Mouse (Mus musculus): ENCODE data around the gene Lhfpl5.
A peak's percentile ranks its signal among the peaks of the same experiment; 100 is the strongest.
"Not testable (repeated sequence)": the region's sequence is repeated elsewhere in the genome, so short reads cannot be mapped to it uniquely, and the experiment has no call there.

The Lhfpl5 gene

DNA sequence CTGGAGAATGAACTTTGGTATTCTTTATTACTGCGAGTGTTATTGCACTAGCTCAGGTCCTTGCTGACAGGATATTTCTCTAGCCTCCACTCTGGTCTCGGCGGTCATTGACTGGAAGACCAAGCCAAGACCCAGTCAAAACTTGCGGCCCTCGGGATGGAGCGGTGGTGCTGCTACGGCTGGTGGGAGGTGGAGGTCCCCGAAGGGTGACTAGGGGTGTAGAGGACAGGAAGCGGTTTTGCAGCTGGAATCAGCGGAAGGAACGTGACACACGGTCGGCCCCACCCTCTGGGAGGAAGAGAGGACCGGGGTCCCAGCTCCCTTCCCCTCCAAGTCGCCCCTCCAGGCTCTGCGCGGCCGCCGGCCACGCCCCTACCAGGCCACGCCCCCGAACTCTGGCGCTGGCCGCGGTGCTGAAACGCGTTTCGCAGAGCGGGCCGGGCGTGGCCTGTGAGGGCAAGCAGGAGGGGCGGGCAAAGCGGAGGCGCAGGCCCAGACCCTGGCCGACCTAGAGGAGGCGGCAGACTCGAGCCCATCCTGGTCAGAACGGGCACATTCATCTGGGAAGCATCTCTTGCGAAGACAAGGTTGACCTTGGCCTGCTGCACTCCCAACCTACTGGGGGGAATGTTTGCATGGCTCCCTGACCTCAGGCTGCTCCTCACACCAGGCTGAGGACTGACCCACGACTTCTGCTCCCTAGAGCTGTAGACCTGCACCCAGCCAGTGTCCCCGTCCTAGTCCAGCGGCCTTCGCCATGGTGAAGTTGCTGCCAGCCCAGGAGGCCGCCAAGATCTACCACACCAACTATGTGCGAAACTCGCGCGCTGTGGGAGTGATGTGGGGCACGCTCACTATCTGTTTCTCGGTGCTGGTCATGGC is at the start of gene Lhfpl5:
Lhfpl5 (plus strand) TSS at position 398 of the 882 bp plus-strand sequence.
- peak; percentile 64 for DNase-seq (ENCODE audit: low read depth, low spot score)

DNA sequence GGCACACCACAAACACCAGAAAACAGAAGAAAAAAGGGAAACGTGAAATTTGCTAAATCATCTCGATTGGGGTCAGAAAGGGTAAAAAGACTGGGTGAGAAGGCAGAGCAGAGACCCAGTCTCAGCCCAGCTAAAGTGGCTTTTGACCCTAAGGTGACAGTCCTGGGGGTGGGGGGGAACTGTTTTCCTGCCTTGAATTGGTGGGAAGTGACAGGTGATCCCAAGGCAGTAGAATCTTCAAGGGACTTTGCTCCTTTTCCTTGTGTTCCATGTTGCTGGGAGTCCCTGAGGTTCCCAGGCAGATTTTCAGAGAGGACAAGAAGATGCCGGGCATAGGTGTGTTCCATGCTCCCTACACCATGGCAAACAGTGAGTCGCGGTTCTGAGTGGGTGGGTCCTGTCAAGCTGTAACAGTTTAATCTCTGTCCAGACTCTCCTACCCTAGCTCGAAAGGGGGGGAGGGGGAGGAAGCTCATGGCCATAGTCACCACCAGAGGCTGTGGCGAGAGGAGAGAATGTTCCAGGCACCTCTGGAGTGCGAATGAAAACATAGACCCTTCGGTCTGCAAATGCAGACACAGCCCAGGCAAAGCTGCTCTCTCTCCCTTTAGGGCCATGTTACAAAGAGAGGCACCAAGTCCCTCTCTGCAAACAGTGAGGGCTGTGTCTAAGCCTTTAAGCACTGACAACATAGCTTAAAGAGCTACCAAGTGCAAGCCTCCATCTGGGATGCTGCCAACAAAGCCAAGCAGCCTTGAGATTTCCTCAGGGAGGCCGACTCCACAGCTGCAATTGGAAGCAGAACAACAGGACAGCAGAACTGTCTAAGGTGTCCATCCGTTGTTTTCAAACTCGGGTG is 48.0 kb upstream of the Lhfpl5 start:
- DNase-seq (ENCODE audit: low read depth, low spot score), result no peak

DNA sequence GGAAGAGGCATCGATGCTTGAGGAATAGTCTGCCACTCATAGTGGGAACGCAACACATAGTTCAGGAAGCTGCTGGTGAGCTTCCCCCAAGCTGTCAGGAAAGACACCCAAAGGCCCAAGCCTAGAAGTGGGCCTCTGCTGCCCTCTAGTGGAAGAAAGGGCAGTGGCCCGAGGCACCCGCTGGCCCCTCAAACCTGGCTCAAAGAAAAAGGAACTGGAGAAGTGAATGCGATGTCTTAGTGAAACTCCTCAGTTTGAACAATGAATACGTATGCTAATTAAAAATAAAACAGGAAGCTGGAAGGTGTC is 47.4 kb upstream of the Lhfpl5 start:
- peak; percentile 76 for DNase-seq (ENCODE audit: low read depth, low spot score)

DNA sequence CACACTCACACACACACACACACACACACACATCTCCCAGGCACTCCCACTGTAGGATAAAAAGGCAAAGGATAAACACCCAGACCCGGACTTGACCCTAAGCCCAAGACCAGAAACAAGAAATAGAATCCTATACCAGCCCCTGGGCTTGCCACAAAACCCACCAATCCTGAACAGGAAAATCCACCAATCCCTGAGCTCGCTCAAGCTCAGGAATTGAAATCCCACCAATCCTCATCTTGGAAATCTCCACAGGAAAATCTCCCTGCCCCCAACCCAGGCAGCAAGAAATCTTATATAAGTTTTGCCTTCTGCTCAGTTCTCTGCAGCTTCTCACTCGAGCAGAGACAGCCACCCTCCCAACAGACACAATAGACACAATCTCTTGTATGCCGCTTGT is 46.3 kb upstream of the Lhfpl5 start:
- DNase-seq (ENCODE audit: low read depth, low spot score), result no peak

DNA sequence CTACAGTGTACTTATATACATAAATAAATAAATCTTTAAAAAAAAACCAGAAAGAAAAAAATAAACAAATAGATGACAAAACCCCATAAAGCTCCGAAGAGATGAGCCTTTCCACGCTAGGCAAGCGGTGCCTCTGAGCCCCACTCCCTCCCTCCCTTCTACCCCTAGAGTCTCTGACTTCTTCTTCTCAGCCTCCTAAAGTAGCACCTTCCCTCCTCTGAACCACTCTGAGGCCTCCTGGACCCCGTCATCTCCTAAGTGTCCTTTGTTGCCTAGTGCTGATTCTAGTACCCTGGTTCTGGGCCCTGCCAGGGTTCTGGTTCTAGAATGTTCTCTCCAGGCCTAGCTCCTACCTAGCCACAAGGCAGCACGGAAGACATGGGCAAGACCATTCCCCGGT is 44.9 kb upstream of the Lhfpl5 start, which contains the start of gene Armc12:
Armc12 (plus strand) TSS at position 301 of the 400 bp plus-strand sequence.
- DNase-seq (ENCODE audit: low read depth, low spot score), result no peak

DNA sequence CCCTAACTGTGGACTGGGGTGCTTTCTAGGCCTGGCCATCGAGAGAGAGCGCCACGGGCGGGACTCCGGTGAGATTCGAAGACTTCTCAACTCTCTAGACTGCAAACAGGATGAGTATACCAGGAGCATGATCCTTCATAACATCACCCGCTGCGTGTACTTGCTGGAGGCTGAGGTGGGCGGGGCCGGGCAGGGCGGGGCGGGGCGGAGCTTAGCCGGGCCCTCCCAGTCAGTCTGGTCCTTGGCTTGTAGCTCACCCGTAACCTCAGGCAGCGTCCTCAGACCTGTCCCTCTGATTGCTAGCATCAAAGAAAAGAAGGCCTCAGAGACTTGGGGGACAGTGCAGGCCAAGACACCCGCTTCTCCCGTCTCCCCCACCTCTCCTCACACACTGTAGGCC is 43.5 kb upstream of the Lhfpl5 start:
- no peak for DNase-seq (ENCODE audit: low read depth, low spot score)

DNA sequence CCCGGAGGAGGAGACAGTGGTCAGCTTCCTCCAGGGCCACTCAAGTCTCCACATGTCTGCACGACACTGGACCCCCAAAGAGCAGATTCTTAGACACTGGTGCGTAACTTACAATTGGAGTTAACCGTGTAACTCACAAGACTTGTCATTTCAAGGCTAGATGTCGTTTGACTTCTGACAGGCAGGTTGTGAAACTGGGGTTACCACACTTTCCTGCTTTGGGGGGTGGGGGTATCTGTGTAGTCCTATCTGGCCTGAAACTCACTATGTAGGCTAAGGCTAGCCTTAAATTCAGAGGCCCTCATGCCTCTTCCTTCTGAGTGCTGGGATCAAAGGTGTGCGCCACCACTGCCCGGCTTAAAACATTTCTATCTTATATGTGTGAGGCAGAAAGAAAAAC is 42.9 kb upstream of the Lhfpl5 start:
- DNase-seq (ENCODE audit: low read depth, low spot score), result no peak

DNA sequence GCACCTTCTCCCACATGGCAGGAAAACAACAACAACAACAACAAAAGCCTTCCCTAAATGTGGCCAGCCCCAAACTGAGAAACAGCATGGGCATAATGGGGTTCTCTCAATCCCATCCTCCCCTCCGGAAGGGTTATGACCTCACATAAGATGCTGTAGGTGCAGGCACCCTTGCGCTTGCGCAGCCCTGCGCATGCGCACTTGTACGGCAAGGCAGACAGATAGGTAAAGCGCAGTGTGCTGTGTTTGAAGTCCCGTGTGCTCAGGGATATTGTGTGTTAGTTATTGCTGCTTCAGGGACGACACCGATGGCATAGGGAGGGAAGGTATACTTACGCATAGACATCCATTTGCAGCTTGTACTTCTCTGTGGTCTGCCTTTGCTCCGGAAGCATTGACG is 42.1 kb upstream of the Lhfpl5 start:
- no peak for DNase-seq (ENCODE audit: low read depth, low spot score)

DNA sequence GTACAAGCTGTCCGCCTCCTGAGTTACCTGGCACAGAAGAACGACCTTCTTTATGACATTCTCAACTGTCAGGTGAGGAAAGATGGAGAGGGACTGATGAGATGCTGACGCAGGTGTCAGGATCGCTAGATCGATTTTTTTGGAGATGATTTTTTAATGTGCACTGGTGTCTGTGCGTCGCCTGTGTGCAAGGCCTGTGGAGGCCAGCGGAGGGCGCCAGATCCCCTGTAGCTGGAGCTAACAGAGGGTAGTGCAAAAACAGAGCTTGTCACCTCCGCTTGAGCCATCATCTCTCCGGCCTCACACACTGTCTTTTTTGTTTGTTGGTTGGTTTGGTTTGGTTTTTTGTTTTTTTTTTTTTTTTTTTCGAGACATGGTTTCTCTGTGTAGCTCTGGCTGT is 37.6 kb upstream of the Lhfpl5 start:
- DNase-seq (ENCODE audit: low read depth, low spot score), result no peak

DNA sequence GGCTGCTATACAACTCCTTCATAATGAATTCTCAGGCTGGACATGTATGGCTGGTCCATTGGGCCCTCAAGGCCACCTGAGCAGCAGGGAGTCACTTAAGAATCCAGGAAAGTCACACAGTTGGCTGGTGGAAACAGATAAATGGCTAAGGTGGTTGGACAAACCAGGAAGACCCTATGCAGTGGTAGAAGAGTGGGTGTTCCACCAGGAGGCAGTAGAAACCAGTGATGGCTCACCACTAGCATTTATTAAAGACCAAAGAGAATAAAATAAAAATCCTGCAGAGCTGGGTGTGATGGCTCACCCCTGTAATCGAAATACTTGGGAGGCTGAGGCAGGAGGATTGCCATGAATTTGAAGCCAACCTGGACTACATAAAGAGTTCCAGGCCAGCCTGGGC is 28.5 kb upstream of the Lhfpl5 start:
- no peak for DNase-seq (ENCODE audit: low read depth, low spot score)

DNA sequence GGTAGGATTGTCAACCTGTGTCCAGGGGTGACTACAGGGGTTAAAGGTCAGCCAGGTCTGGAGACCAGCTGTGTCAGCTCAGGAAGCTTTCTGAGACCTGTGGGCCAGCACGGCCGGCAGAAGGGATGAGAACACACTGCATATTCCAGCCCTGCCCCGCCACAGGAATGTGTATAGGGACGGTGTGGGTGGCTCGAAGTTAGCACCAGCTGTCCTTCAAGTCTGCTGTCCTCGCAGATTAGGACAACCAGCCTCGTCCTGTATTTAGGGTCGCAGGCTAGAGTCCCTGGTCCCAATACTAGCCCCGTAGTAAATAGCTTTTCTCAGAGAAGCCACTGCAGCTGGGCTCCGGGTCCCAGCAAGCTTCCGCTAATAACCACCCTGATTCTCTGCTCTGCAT is 26.9 kb upstream of the Lhfpl5 start:
- DNase-seq (ENCODE audit: low read depth, low spot score), result no peak

DNA sequence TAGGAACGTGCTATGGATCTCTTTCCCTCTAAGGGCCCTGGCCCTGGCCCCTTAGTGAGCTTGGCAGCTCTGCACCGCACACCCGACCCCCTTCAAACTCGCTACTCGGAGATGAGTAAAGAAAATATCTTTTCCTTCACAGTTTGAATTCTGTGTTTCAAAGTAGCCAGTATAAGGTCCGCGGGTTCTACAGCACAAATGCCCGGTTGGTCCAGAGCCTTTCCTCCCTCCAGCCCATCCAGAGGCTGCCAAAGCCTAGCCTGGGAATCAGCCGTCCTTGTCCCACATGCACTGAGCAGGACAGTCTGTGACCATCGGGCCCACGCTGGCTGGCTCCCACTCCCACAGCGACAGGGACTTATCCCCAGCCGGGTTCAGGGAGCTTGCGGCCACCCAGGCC is 26.3 kb upstream of the Lhfpl5 start, which contains the start of gene Clpsl2:
Clpsl2 (plus strand) TSS at position 301 of the 400 bp plus-strand sequence.
- DNase-seq (ENCODE audit: low read depth, low spot score), result no peak

DNA sequence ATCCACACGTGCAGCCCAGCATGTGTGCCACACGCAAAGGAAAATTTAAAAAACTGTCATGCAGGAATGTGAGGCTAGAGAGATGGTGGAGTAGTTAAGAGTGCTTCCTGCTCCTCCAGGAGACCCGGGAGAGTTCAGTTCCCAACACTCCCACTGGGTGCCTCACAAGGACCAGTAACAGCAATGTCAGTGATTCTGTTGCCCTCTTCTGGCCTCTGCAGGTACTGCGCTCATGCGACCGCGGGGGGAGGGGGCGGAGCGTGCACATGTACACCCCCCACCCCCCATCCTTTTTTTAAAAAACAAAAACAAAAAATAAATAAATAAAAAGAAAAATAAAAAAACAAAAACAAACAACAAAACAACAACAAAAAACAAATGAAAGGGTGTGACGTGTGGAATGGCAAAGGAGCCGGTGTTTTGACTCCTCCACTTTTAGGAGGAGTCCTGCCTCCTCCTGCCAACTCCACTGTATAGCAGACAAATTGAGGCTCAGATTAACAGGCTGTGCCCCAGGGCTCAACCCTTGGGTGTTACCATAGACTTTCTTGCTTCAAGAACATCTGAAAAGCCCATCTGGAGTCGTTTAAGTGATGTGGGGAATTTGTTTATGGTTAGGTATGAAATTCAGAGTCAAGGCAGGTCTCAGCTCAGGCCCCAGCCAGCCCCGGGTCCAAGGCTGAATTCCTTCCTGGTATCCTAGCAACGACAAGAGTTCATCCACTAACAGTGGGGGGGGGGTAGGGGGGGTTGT is 22.2 kb upstream of the Lhfpl5 start:
- DNase-seq (ENCODE audit: low read depth, low spot score), result peak; percentile 76

DNA sequence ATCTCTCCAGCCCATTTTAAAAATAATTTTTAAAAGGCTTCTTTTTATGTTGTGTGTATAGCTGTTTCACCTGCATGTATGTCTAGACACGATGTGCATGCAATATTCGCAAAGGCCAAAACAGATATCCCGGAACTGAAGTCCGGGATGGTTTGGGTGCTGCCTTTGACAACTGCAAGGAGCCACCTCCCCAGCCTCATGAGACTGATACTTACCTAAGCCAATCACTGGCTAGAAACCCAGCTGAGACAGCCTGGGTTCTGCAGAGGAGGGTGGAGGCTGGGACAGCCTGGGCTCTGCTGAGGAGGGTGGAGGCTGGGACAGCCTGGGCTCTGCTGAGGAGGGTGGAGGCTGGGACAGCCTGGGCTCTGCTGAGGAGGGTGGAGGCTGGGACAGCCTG is 21.4 kb upstream of the Lhfpl5 start:
- not testable (repeated sequence) for DNase-seq (ENCODE audit: low read depth, low spot score)

DNA sequence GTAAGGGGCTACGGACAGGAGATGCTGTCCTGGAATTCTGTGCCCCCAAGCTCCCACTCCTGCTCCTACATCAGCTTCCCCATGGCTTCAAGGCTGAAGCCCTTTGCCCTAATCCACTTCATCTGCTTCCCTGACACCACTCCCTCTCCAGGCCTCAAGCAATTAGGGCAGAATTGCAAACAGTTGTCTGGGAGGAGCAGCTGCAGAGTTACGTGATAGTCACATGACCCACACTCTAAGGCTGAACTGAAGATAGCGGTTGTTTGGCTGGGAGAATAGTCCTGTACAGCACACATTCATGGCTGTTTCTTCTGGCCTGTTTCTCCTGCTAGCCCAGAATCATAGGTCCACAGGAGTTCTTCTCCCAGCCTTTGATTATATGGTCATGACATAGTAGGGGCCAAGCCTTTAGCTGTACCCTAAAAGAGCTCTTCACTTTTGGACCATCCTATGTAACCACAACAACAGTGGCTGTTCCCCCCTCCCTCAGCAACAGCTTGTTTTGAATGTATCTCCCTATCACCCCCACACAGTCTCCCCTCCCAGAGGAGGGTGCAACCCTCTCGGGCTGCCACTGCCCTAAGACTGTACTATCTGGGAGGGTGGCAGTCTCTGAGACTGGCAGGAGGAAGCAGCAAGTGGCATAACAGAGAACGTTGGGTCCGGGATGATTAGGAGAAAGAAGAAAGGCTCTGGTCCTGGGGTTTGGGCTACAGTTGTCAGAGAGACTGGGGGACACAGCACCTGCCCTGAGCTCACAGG is 18.6 kb upstream of the Lhfpl5 start:
- no peak for DNase-seq (ENCODE audit: low read depth, low spot score)

DNA sequence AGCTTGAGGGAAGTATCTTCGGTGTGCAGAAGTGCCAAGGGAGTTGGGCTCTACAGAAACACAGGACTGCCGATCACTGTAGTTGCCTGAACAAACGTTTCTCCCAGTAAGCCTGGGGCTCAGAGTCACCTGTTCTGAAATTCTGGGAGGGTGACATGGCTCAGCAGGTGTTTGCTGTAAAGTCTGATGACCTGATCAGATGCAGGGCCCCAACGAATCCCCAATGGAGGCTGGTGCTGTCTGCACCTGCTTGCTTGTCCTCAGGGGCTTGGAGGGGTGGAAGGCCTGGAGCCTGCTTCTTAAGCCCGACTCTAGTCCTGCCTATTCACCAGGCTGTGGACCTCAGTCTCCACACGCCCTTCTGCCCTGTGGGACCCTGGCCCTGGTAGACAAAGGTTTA is 17.7 kb upstream of the Lhfpl5 start:
- no peak for DNase-seq (ENCODE audit: low read depth, low spot score)

DNA sequence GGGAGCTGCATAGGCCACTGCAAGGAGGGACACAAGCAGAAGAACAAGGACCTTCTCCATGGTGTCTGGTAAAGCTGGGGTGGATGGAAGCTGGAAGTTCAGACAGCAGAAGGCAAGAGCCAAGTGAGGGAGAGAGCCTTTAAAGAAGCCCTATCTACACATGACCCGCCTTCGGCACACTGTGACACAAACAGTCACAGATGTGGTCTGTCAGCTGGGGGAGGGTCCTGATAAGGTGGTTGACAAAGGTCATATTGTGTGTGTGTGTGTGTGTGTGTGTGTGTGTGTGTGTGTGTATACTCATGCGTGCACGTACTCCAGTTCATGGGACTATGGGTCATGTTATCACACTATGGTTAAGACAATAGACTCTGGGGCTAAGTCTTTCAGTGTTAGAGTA is 14.8 kb upstream of the Lhfpl5 start, which contains the start of gene Clps:
Clps (minus strand) TSS at position 169 of the 400 bp plus-strand sequence.
- DNase-seq (ENCODE audit: low read depth, low spot score), result no peak

DNA sequence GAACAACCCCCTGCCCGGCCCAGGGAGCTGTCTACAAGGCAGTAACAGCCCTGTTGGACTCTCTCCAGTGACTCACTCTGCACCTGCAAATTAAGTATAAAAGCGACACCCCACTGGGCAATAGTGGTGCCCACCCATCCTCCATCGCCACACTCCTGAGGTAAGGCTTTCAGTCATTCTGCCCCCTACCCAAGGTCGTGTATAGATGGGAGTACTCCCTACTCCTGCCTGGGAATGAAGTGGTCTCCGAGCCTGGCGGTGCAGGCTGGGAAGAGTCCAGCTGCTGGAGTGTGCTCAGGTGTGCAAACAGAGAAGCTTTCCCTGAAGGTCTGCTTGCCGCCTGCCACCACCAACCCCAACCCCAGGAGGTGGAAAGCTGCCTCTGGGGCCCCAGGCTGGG is 13.8 kb upstream of the Lhfpl5 start:
- DNase-seq (ENCODE audit: low read depth, low spot score), result no peak

DNA sequence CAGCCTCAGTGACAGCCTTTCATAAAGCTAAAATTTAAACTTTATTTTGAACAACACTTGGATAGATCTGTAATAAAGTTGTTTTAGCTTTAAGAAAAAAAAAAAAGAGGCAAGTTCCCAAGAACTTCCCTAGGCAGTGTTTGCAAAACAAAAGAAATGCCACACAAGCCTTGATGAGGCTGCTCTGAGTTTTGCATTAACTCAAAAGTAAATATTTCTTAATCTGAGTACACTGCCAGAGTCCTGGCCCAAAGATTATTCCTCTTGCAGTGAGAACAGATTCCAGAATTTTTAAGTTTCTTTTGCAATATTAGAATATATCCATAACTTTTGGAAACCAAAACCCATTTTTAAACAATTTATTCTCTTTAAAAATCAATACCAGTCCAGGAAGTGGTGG is 10.3 kb upstream of the Lhfpl5 start:
- no peak for DNase-seq (ENCODE audit: low read depth, low spot score)

DNA sequence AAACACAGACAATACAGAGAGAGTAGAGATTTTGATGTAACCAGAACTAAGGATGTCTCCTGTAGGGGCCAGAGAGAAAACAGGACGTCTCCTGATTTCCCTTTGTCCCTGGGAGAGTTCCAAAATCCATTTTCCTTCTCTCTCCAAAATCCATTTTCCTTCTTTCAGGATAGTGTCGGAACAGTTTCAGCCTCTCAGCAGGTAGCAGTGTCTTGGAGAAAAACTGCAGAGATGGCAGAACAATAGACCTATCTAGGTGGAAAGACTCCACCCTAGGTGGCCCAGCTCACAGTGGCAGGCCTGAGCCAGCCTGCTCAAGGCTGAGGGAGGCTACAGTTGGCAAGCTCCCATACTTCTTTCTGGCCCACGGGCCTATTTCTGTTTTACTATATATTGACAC is 7.9 kb upstream of the Lhfpl5 start:
- DNase-seq (ENCODE audit: low read depth, low spot score), result no peak

DNA sequence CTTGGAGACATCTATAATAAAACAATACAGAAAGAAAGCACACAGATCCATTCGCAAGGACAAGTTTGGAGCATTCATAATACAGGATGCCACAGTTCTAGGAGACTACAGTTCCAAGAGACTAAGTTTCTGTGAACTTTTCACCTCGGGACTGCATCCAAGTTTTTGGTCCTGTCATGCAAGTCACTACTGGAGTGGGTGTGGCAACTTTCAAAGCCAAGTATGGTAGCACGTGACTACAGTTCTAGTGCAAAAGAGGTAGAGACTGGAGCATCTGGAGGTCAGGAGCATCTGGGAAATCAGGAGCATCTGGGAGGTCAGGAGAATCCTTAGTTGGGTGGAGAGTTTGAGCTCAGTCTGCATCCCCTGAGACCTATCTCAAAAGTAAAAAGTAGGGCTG is 3.6 kb upstream of the Lhfpl5 start:
- no peak for DNase-seq (ENCODE audit: low read depth, low spot score)
